Mouse (Mus musculus) frontal cortex, adult (tissue): Measurements from ENCODE around the gene Srp68.

Experiments used
- ATAC-seq: cut with Nextera tagmentation; 2 replicates; pipeline ENCODE4 v1.9.2; 2017; ENCODE audit warnings: mild to moderate bottlenecking, moderate library complexity, mixed read lengths; ENCODE audit not compliant: low TSS enrichment

The Srp68 gene

GRCm38 (mm10) chr11:116274045-116274666, at the start of gene Srp68:
Gene Srp68 (minus strand): TSS chr11:116274217.
- ATAC-seq, result peak; percentile 100

- peak; percentile 85 for ATAC-seq
Observed at GRCm38 (mm10) chr11:116318719-116319659, 45.0 kb upstream of the Srp68 start.

GRCm38 (mm10) chr11:116312359-116312758, 38.3 kb upstream of the Srp68 start:
- ATAC-seq, result no peak

- peak; percentile 68; the same call in 1 of the 2 replicates for ATAC-seq
Observed at GRCm38 (mm10) chr11:116311169-116311568, 37.2 kb upstream of the Srp68 start.

GRCm38 (mm10) chr11:116309601-116310000, 35.6 kb upstream of the Srp68 start:
- ATAC-seq, result no peak

- no peak for ATAC-seq
Observed at GRCm38 (mm10) chr11:116307762-116308531, 33.9 kb upstream of the Srp68 start.

GRCm38 (mm10) chr11:116307019-116307725, 33.2 kb upstream of the Srp68 start, which contains the start of gene Exoc7:
Gene Exoc7 (minus strand): TSS chr11:116307233.
- no peak for ATAC-seq

- peak; percentile 90 for ATAC-seq
Observed at GRCm38 (mm10) chr11:116306126-116306982, 32.3 kb upstream of the Srp68 start.

- no peak for ATAC-seq
Observed at GRCm38 (mm10) chr11:116305423-116305822, 31.4 kb upstream of the Srp68 start.

- ATAC-seq, result no peak
Observed at GRCm38 (mm10) chr11:116298621-116299020, 24.6 kb upstream of the Srp68 start.

- ATAC-seq, result no peak
Observed at GRCm38 (mm10) chr11:116298221-116298620, 24.2 kb upstream of the Srp68 start.

- no peak for ATAC-seq
Observed at GRCm38 (mm10) chr11:116297017-116297416, 23.0 kb upstream of the Srp68 start.

- no peak for ATAC-seq
Observed at GRCm38 (mm10) chr11:116296191-116296734, 22.2 kb upstream of the Srp68 start.

- ATAC-seq, result peak; percentile 55; the same call in 1 of the 2 replicates
Observed at GRCm38 (mm10) chr11:116294319-116294718, 20.3 kb upstream of the Srp68 start.

GRCm38 (mm10) chr11:116293538-116294137, 19.6 kb upstream of the Srp68 start:
- no peak for ATAC-seq

GRCm38 (mm10) chr11:116292401-116292800, 18.4 kb upstream of the Srp68 start:
- ATAC-seq, result no peak

- ATAC-seq, result no peak
Observed at GRCm38 (mm10) chr11:116290556-116290955, 16.5 kb upstream of the Srp68 start.

- ATAC-seq, result no peak
Observed at GRCm38 (mm10) chr11:116287351-116287750, 13.3 kb upstream of the Srp68 start.

- ATAC-seq, result no peak
Observed at GRCm38 (mm10) chr11:116285770-116286191, 11.8 kb upstream of the Srp68 start.

- ATAC-seq, result no peak
Observed at GRCm38 (mm10) chr11:116283982-116284381, 10.0 kb upstream of the Srp68 start.
